Mouse (Mus musculus): ENCODE data around the gene Tenm2. TPM values are rescaled to one million over a fixed set of nuclear protein-coding genes. Genes with fewer than 3 reads are reported as not detected.

Tenm2 gene
- total and polyA plus RNA-seq, 3 experiments = not detected

GRCm38 (mm10) chr11:36139521-36139920, 1096.2 kb downstream of the Tenm2 start:
- no peak for DNase-seq (ENCODE audit: extremely low read depth)
- Histone ChIP-seq H3K9me3 (replicated peaks; ENCODE audit: low read length) (peaks cover 62% of the 10 kb centered on the region), H3K9ac (ENCODE audit: insufficient read depth, low read depth) (no peak overlapping the region), H3K4me2 (ENCODE audit: insufficient read depth, low read depth, poor library complexity, severe bottlenecking) (no peak overlapping the region), H3K79me2 (replicated peaks; ENCODE audit: control insufficient read depth, extremely low read depth, insufficient read depth, poor library complexity, severe bottlenecking) (no peaks in the 10 kb centered on the region), H3K27ac (ENCODE audit: insufficient read depth, low read depth) (no peak overlapping the region), H3K4me1 (ENCODE audit: control insufficient read depth in 1 of 2, insufficient read depth in 2 of 2) (no peaks in the 10 kb centered on the region), H3K27me3 (replicated peaks) (no peaks in the 10 kb centered on the region), H3K4me3 (replicated peaks in 1 of 3; ENCODE audit: low read depth in 2 of 3, low read length in 2 of 3, poor library complexity in 1 of 3) (no peak overlapping the region), H3K36me3 (replicated peaks in 1 of 2; ENCODE audit: control insufficient read depth in 1 of 2, insufficient read depth in 1 of 2, low read length in 1 of 2) (no peaks in the 10 kb centered on the region)
- dilution Hi-C loops (cut with MboI; ENCODE audit: extremely low pct_ligation_motif_present, extremely low pct_unique_long_range_greater_than_20kb, low sequenced_read_pairs) = no loop called here
- in situ Hi-C loops (cut with MboI; ENCODE audit: low pct_ligation_motif_present, low pct_unique_long_range_greater_than_20kb, low sequenced_read_pairs) = no loop called here
- TF ChIP-seq POLR2A (IDR thresholded peaks at IDR 0.05; ENCODE audit: low read depth, low read length) (no peak), ZKSCAN1 (IDR thresholded peaks at IDR 0.05; ENCODE audit: borderline replicate concordance, low read depth, low read length) (no peak), USF1 (IDR thresholded peaks at IDR 0.05; ENCODE audit: low read depth, low read length) (no peak), MXI1 (IDR thresholded peaks at IDR 0.05; ENCODE audit: low read depth, low read length) (no peak), JUND (conservative IDR thresholded peaks at IDR 0.05; ENCODE audit: low read depth, low read length) (no peak), CHD1 (IDR thresholded peaks at IDR 0.05; ENCODE audit: low read depth, low read length) (no peak), MAX (IDR thresholded peaks at IDR 0.05; ENCODE audit: low read length) (no peak), CTCF (conservative IDR thresholded peaks at IDR 0.05 in 1 of 2, IDR thresholded peaks at IDR 0.05 in 1 of 2; ENCODE audit: low read depth in 2 of 2, low read length in 2 of 2) (no peak), SMC3 (IDR thresholded peaks at IDR 0.05; ENCODE audit: low read depth, low read length) (no peak), ETS1 (conservative IDR thresholded peaks at IDR 0.05; ENCODE audit: low read depth, low read length) (no peak), MEF2A (IDR thresholded peaks at IDR 0.05; ENCODE audit: borderline replicate concordance, low read depth, low read length) (no peak)

GRCm38 (mm10) chr11:36137840-36138239, 1097.9 kb downstream of the Tenm2 start:
- TF ChIP-seq PAX5 (IDR thresholded peaks at IDR 0.05; ENCODE audit: low read length) = no peak
- no peak for TF ChIP-seq CHD1 (IDR thresholded peaks at IDR 0.05; ENCODE audit: low read depth, low read length)
- Histone ChIP-seq H3K36me3 (replicated peaks in 1 of 2; ENCODE audit: control insufficient read depth in 1 of 2, insufficient read depth in 1 of 2, low read length in 1 of 2) (no peaks in the 10 kb centered on the region), H3K4me1 (ENCODE audit: control insufficient read depth in 1 of 2, insufficient read depth in 2 of 2) (no peaks in the 10 kb centered on the region), H3K9ac (ENCODE audit: insufficient read depth, low read depth) (no peak overlapping the region), H3K4me3 (replicated peaks in 1 of 3; ENCODE audit: low read depth in 2 of 3, low read length in 2 of 3, poor library complexity in 1 of 3) (no peak overlapping the region), H3K79me2 (replicated peaks; ENCODE audit: control insufficient read depth, extremely low read depth, insufficient read depth, poor library complexity, severe bottlenecking) (no peaks in the 10 kb centered on the region), H3K27ac (ENCODE audit: insufficient read depth, low read depth) (no peak overlapping the region), H3K9me3 (replicated peaks; ENCODE audit: low read length) (peaks cover 66% of the 10 kb centered on the region), H3K27me3 (replicated peaks) (no peaks in the 10 kb centered on the region), H3K4me2 (ENCODE audit: insufficient read depth, low read depth, poor library complexity, severe bottlenecking) (no peak overlapping the region)
- no peak for DNase-seq (ENCODE audit: extremely low read depth)
- in situ Hi-C loops (cut with MboI; ENCODE audit: low pct_ligation_motif_present, low pct_unique_long_range_greater_than_20kb, low sequenced_read_pairs) (no loop called here), dilution Hi-C loops (cut with MboI; ENCODE audit: extremely low pct_ligation_motif_present, extremely low pct_unique_long_range_greater_than_20kb, low sequenced_read_pairs) (no loop called here)

- peaks cover 65% of the 10 kb centered on the region for H3K9me3 ChIP-seq (replicated peaks; ENCODE audit: low read length)
- dilution Hi-C loops (cut with MboI; ENCODE audit: extremely low pct_ligation_motif_present, extremely low pct_unique_long_range_greater_than_20kb, low sequenced_read_pairs) = no loop called here
These were observed 1098.5 kb downstream of the Tenm2 start for GRCm38 (mm10) chr11:36137276-36137675.

More at GRCm38 (mm10) chr11:36137276-36137675, 1098.5 kb downstream of the Tenm2 start:
- H3K4me3 ChIP-seq (replicated peaks in 1 of 3; ENCODE audit: low read depth in 2 of 3, low read length in 2 of 3, poor library complexity in 1 of 3) = no peak overlapping the region
- no peak overlapping the region for H3K27ac ChIP-seq (ENCODE audit: insufficient read depth, low read depth)
- no peak overlapping the region for H3K9ac ChIP-seq (ENCODE audit: insufficient read depth, low read depth)
- DNase-seq (ENCODE audit: extremely low read depth) = no peak
- in situ Hi-C loops (cut with MboI; ENCODE audit: low pct_ligation_motif_present, low pct_unique_long_range_greater_than_20kb, low sequenced_read_pairs) = no loop called here
- H3K4me1 ChIP-seq (ENCODE audit: control insufficient read depth in 1 of 2, insufficient read depth in 2 of 2) = no peaks in the 10 kb centered on the region
- H3K36me3 ChIP-seq (replicated peaks in 1 of 2; ENCODE audit: control insufficient read depth in 1 of 2, insufficient read depth in 1 of 2, low read length in 1 of 2) = no peaks in the 10 kb centered on the region
- TF ChIP-seq KAT2A (IDR thresholded peaks at IDR 0.05; ENCODE audit: insufficient replicate concordance, low read length) (no peak), ETS1 (conservative IDR thresholded peaks at IDR 0.05; ENCODE audit: low read depth, low read length) (no peak), HCFC1 (IDR thresholded peaks at IDR 0.05; ENCODE audit: low read depth, low read length) (no peak), POLR2AphosphoS2 (IDR thresholded peaks at IDR 0.05; ENCODE audit: low read depth, low read length) (no peak)
- H3K4me2 ChIP-seq (ENCODE audit: insufficient read depth, low read depth, poor library complexity, severe bottlenecking) = no peak overlapping the region
- H3K79me2 ChIP-seq (replicated peaks; ENCODE audit: control insufficient read depth, extremely low read depth, insufficient read depth, poor library complexity, severe bottlenecking) = no peaks in the 10 kb centered on the region
- H3K27me3 ChIP-seq (replicated peaks) = no peaks in the 10 kb centered on the region
